Mouse (Mus musculus): ENCODE measurements around the gene Col25a1.

- TF ChIP-seq CTCF (IDR thresholded peaks at IDR 0.05; ENCODE audit: extremely low read depth, insufficient read depth, insufficient read length, insufficient replicate concordance) (no peak), POLR2A (IDR thresholded peaks at IDR 0.05; ENCODE audit: low read depth, low read length) (no peak)
Measured at GRCm38 (mm10) chr3:130185111-130185510, 53.8 kb downstream of the Col25a1 start.

Data from spleen, adult 2 months (tissue).